Mouse (Mus musculus) G1E (cell line): ENCODE data around the gene Cenpp. TPM values are rescaled to one million over a fixed set of nuclear protein-coding genes. Genes with fewer than 3 reads are reported as not detected.

ENCODE experiments used
- ATAC-seq: 2 replicates; pipeline ENCODE4 v1.8.0; 2016; ENCODE audit warnings: mild to moderate bottlenecking; ENCODE audit not compliant: insufficient number of reproducible peaks, poor library complexity, low FRiP score, severe bottlenecking; ENCODE audit errors: extremely low read depth
- DNase-seq: peaks from one replicate; pipeline ENCODE4 v3.0.0; 2012; ENCODE audit warnings: low spot score
- H3K27me3 ChIP-seq: 2 replicates; pipeline ENCODE4 v1.6.1; 2012; ENCODE audit warnings: mild to moderate bottlenecking, low read length, inconsistent platforms; ENCODE audit not compliant: insufficient read depth
- H3K36me3 ChIP-seq: replicated peaks from 2 replicates; pipeline ENCODE3; 2012; ENCODE audit warnings: mild to moderate bottlenecking, inconsistent platforms
- H3K4me1 ChIP-seq: 2 replicates; pipeline ENCODE4 v1.6.1; 2012; ENCODE audit warnings: low read depth, low read length, inconsistent platforms, mixed read lengths; ENCODE audit not compliant: insufficient read depth
- H3K4me3 ChIP-seq: 2 replicates; pipeline ENCODE4 v1.5.1; 2012; ENCODE audit warnings: low read depth, mild to moderate bottlenecking, inconsistent platforms, low read length, moderate library complexity, mixed read lengths
- H3K9me3 ChIP-seq: replicated peaks from 2 replicates; pipeline ENCODE4 v1.6.1; 2012; ENCODE audit warnings: inconsistent platforms
- CTCF ChIP-seq: IDR thresholded peaks from 2 replicates; pipeline ENCODE4 v1.5.1; 2012; ENCODE audit warnings: low read depth, low read length, inconsistent platforms, mixed read lengths
- GATA1 ChIP-seq: IDR thresholded peaks from 2 replicates; pipeline ENCODE4 v1.6.1; 2012; ENCODE audit warnings: borderline replicate concordance, low read length, inconsistent platforms, mixed read lengths
- GATA2 ChIP-seq: IDR thresholded peaks from 2 replicates; pipeline ENCODE4 v1.6.1; 2012; ENCODE audit warnings: low read depth, low read length, inconsistent platforms, borderline replicate concordance
- POLR2AphosphoS5 ChIP-seq: IDR thresholded peaks from 2 replicates; pipeline ENCODE4 v1.6.1; 2012; ENCODE audit warnings: low read depth, low read length, inconsistent platforms; ENCODE audit not compliant: insufficient replicate concordance
- TAL1 ChIP-seq: conservative IDR thresholded peaks from 2 replicates; pipeline ENCODE4 v1.6.1; 2012; ENCODE audit warnings: low read depth, low read length, inconsistent platforms, mixed read lengths
- polyA plus RNA-seq: library from polyadenylated mRNA; stranded (reverse); fragments of >175 nt; gene quantifications from 2 replicates; pipeline ENCODE4 v1.2.3, GENCODE M21; 2012
- total RNA-seq, 2 experiments: library from RNA; stranded (forward) in 1 of 2; stranded (reverse) in 1 of 2; fragments of 200-1000 nt in 1 of 2; fragments of >200 nt in 1 of 2; fragmentation: Nextera tagmentation in 1 of 2; gene quantifications; 2 replicates each; pipeline ENCODE4 v1.2.3; 2014 to 2017

Cenpp gene
- total and polyA plus RNA-seq, 3 experiments = 7.7 to 48.5 (median 29.9) TPM

GRCm38 (mm10) chr13:49461458-49462132, 191.0 kb downstream of the Cenpp start:
- H3K36me3 ChIP-seq = peaks cover 94% of the 10 kb centered on the region
- DNase-seq = no peak
- TF ChIP-seq CTCF (no peak), GATA1 (no peak), GATA2 (no peak), TAL1 (no peak), POLR2AphosphoS5 (no peak)

DNA sequence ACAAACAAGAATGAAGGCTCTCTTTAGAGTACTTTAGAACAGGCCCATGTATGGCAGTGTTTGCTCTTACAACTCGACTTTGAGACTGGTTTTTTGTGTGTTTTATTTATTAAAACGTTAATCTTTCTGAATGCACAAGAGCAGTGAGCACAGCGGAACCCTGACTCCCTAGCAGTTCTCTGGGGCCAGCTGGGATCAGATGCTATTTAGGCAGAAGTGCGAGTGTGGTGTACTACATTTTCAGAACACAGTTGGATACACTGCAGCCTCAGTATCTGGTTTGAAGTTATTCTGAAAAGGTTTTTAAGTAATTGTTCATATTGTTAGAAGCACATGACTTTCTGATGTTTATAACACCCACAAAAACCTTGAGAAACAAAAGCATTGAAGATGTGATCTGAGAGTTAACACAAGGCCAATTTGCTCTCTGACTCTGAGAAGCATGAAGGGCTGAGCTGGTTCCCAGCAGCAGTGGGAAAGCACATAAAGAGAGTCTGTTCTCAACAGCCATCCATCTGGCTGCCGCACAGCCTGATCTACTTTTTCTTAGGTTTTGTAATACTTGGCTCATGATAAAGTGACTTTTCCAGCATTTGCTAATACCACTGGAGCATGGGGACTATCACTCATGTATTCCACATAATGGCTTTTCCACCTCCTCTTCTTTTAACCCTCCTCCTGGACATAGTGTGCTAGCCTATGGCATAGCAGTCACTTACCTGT, 191.7 kb downstream of the Cenpp start:
- Histone ChIP-seq H3K9me3 (no peaks in the 10 kb centered on the region), H3K27me3 (no peaks in the 10 kb centered on the region), H3K36me3 (peaks cover 92% of the 10 kb centered on the region), H3K4me1 (no peaks in the 10 kb centered on the region), H3K4me3 (no peak overlapping the region)
- TF ChIP-seq GATA2 = no peak
- no peak for TF ChIP-seq TAL1
- no peak for TF ChIP-seq GATA1
- no peak for TF ChIP-seq CTCF
- no peak for TF ChIP-seq POLR2AphosphoS5
- no peak for DNase-seq
- ATAC-seq = no peak

More at GRCm38 (mm10) chr13:49461458-49462132, 191.0 kb downstream of the Cenpp start:
- H3K9me3 ChIP-seq = no peaks in the 10 kb centered on the region
- H3K4me3 ChIP-seq = no peak overlapping the region
- H3K27me3 ChIP-seq = no peaks in the 10 kb centered on the region
- no peaks in the 10 kb centered on the region for H3K4me1 ChIP-seq
- no peak for ATAC-seq

- Histone ChIP-seq H3K9me3 (no peaks in the 10 kb centered on the region), H3K4me3 (no peak overlapping the region), H3K4me1 (no peaks in the 10 kb centered on the region), H3K27me3 (no peaks in the 10 kb centered on the region), H3K36me3 (peaks cover 92% of the 10 kb centered on the region)
- ATAC-seq (no peak), DNase-seq (no peak)
- TF ChIP-seq POLR2AphosphoS5 = no peak
- no peak for TF ChIP-seq CTCF
- TF ChIP-seq GATA1 = no peak
- no peak for TF ChIP-seq TAL1
- TF ChIP-seq GATA2 = no peak
Observed at GRCm38 (mm10) chr13:49460276-49460675, 192.3 kb downstream of the Cenpp start.

DNA sequence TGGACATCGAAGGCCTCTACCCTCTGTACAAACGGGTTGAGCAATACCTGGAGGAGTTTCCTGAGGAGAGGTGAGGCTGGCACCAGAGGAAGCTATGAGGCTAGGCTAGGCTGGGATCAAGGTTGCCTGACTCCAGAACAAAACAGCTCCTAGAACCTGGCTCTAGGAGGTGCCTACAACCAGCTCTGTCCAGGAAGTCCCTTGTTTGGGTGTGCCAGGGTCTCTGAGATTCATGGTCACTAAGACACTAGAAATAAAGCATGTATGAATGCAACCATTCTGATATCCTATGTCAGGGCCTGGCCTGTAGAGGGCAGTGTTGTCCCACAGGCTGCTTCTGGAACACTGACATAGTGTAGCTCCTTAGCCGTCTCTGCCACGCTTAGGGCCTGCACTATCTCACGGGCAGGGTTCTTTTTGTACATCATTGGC, 203.3 kb downstream of the Cenpp start:
- Histone ChIP-seq H3K36me3 (peaks cover 84% of the 10 kb centered on the region), H3K27me3 (no peaks in the 10 kb centered on the region), H3K4me3 (no peak overlapping the region), H3K9me3 (no peaks in the 10 kb centered on the region), H3K4me1 (peaks cover 5% of the 10 kb centered on the region; the same call in 1 of the 2 replicates)
- DNase-seq (peak; percentile 71), ATAC-seq (peak; percentile 57; the same call in 1 of the 2 replicates)
- peak; percentile 98 for TF ChIP-seq CTCF
- no peak for TF ChIP-seq GATA2

GRCm38 (mm10) chr13:49444451-49444850, 208.1 kb downstream of the Cenpp start:
- ATAC-seq = no peak
- no peak for DNase-seq
- no peaks in the 10 kb centered on the region for H3K27me3 ChIP-seq
- no peaks in the 10 kb centered on the region for H3K9me3 ChIP-seq
- H3K36me3 ChIP-seq = peaks cover 85% of the 10 kb centered on the region
- 0 out of 2 replicates have a peak, but pooled peaks cover 2% of the 10 kb centered on the region for H3K4me1 ChIP-seq
- no peak for TF ChIP-seq CTCF
- no peak for TF ChIP-seq GATA1
- no peak for TF ChIP-seq POLR2AphosphoS5
- no peak for TF ChIP-seq TAL1
- no peak for TF ChIP-seq GATA2
- H3K4me3 ChIP-seq = no peak overlapping the region

DNA sequence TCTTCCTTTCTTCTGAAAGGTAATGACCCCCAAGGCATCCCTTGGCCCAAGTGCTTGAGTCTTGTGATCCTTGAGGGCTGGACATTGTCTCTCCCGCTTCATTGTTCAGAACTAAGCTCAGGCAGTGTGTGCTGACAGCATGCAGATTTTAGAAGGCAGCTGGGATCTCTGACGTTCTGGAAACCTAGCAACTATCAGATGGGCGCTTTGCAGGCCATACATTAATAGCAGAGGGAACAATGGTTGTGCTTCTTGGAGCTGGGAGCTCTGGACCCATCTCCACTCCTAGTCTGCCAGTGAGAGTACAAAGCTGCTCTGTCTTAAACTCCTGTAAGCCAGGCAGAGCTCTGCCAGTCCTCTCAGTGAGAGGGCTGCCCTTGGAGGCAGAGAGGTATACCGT, 216.4 kb downstream of the Cenpp start:
- DNase-seq (no peak), ATAC-seq (no peak)
- Histone ChIP-seq H3K27me3 (no peaks in the 10 kb centered on the region), H3K4me3 (no peak overlapping the region), H3K4me1 (no peaks in the 10 kb centered on the region), H3K9me3 (no peaks in the 10 kb centered on the region), H3K36me3 (peaks cover 90% of the 10 kb centered on the region)
- TF ChIP-seq TAL1 = no peak
